Mouse (Mus musculus) cerebellum, postnatal 10 days (tissue): ENCODE measurements around the gene Glod4.

ENCODE experiments used
- DNase-seq, 2 experiments: peaks; one replicate each; pipeline ENCODE4 v3.0.0; 2021; ENCODE audit warnings: mixed read lengths in 2 of 2

Gene Glod4

GRCm38 (mm10) chr11:76242901-76243810 lies at the start of gene Glod4, which contains the start of gene Mrm3:
Gene Glod4, minus strand, starts transcription at chr11:76243725.
Gene Mrm3, plus strand, starts transcription at chr11:76243715.
- DNase-seq: peak; percentile 98

- DNase-seq: peak; percentile 35 to 44
Observed at GRCm38 (mm10) chr11:76292831-76293230, 49.3 kb upstream of the Glod4 start.

- DNase-seq: no peak
Observed at GRCm38 (mm10) chr11:76292398-76292797, 48.9 kb upstream of the Glod4 start.

- no peak for DNase-seq
Observed at GRCm38 (mm10) chr11:76291960-76292359, 48.4 kb upstream of the Glod4 start.

GRCm38 (mm10) chr11:76290367-76290766 lies 46.8 kb upstream of the Glod4 start:
- DNase-seq: peak; percentile 90 to 94

- peak; percentile 46 to 52 for DNase-seq
Observed at GRCm38 (mm10) chr11:76288645-76289044, 45.1 kb upstream of the Glod4 start.

- no peak for DNase-seq
Observed at GRCm38 (mm10) chr11:76287301-76287700, 43.8 kb upstream of the Glod4 start.

GRCm38 (mm10) chr11:76286534-76287126 lies 43.1 kb upstream of the Glod4 start:
- no peak for DNase-seq

- DNase-seq: no peak
Observed at GRCm38 (mm10) chr11:76285431-76286075, 42.0 kb upstream of the Glod4 start.

GRCm38 (mm10) chr11:76283841-76284240 lies 40.3 kb upstream of the Glod4 start:
- no peak for DNase-seq

- DNase-seq: no peak
Observed at GRCm38 (mm10) chr11:76279971-76280370, 36.4 kb upstream of the Glod4 start.

- peak; percentile 50 to 65 for DNase-seq
Observed at GRCm38 (mm10) chr11:76278960-76279852, 35.7 kb upstream of the Glod4 start.

GRCm38 (mm10) chr11:76272440-76272839 lies 28.9 kb upstream of the Glod4 start:
- peak; percentile 70 to 73 for DNase-seq

GRCm38 (mm10) chr11:76268521-76269065 lies 25.1 kb upstream of the Glod4 start:
- DNase-seq: no peak

GRCm38 (mm10) chr11:76268001-76268459 lies 24.5 kb upstream of the Glod4 start:
- no peak for DNase-seq

GRCm38 (mm10) chr11:76267550-76267949 lies 24.0 kb upstream of the Glod4 start:
- DNase-seq: no peak

GRCm38 (mm10) chr11:76262611-76263351 lies 19.3 kb upstream of the Glod4 start:
- DNase-seq: peak; percentile 51 to 61

GRCm38 (mm10) chr11:76261224-76261623 lies 17.7 kb upstream of the Glod4 start:
- DNase-seq: peak in 1 of 2 experiments; percentile 47

GRCm38 (mm10) chr11:76260208-76261050 lies 16.9 kb upstream of the Glod4 start:
- peak; percentile 35 to 43 for DNase-seq

- peak in 1 of 2 experiments; percentile 27 for DNase-seq
Observed at GRCm38 (mm10) chr11:76258511-76258910, 15.0 kb upstream of the Glod4 start.
